Mouse (Mus musculus): ENCODE data around the gene Syce3. TPM values are rescaled to one million over a fixed set of nuclear protein-coding genes. Genes with fewer than 3 reads are reported as not detected.

The Syce3 gene
- total RNA-seq, 2 experiments from 2014 or later = 0.87 TPM; not detected in 1

GRCm38 (mm10) chr15:89426716-89427115 is 16.4 kb upstream of the Syce3 start:
- intact Hi-C loops (cut with DNase I) = no loop called here
- no peak for DNase-seq (ENCODE audit: low spot score in 2 of 2)

- intact Hi-C loops (cut with DNase I) = no loop called here
- DNase-seq (ENCODE audit: low spot score in 2 of 2) = no peak
Observed at GRCm38 (mm10) chr15:89425711-89426121, 15.4 kb upstream of the Syce3 start, which contains the start of gene Cpt1b. TSS of gene Cpt1b (minus strand) at chr15:89425863.

- peak in 1 of 2 experiments; percentile 10 for DNase-seq (ENCODE audit: low spot score in 2 of 2)
- intact Hi-C loops (cut with DNase I) = no loop called here
Observed at GRCm38 (mm10) chr15:89424621-89425020, 14.3 kb upstream of the Syce3 start.

- intact Hi-C loops (cut with DNase I) = no loop called here
- DNase-seq (ENCODE audit: low spot score in 2 of 2) = no peak
Observed at GRCm38 (mm10) chr15:89421938-89422337, 11.6 kb upstream of the Syce3 start.

- DNase-seq (ENCODE audit: low spot score in 2 of 2) = no peak
- intact Hi-C loops (cut with DNase I) = no loop called here
Observed at GRCm38 (mm10) chr15:89415282-89415681, 5.0 kb upstream of the Syce3 start.

- no peak for DNase-seq (ENCODE audit: low spot score in 2 of 2)
- intact Hi-C loops (cut with DNase I) = no loop called here
Observed at GRCm38 (mm10) chr15:89406691-89407090, 3.6 kb downstream of the Syce3 start.

GRCm38 (mm10) chr15:89404831-89405623 is 5.3 kb downstream of the Syce3 start:
- intact Hi-C loops (cut with DNase I) = no loop called here
- DNase-seq (ENCODE audit: low spot score in 2 of 2) = no peak

- intact Hi-C loops (cut with DNase I) = no loop called here
- no peak for DNase-seq (ENCODE audit: low spot score in 2 of 2)
Observed at GRCm38 (mm10) chr15:89402471-89402870, 7.8 kb downstream of the Syce3 start.

- no peak for DNase-seq (ENCODE audit: low spot score in 2 of 2)
- intact Hi-C loops (cut with DNase I) = no loop called here
Observed at GRCm38 (mm10) chr15:89399716-89400115, 10.6 kb downstream of the Syce3 start.

- DNase-seq (ENCODE audit: low spot score in 2 of 2) = no peak
- intact Hi-C loops (cut with DNase I) = no loop called here
Observed at GRCm38 (mm10) chr15:89398146-89398545, 12.2 kb downstream of the Syce3 start.

- intact Hi-C loops (cut with DNase I) = no loop called here
- DNase-seq (ENCODE audit: low spot score in 2 of 2) = no peak
Observed at GRCm38 (mm10) chr15:89396883-89397282, 13.4 kb downstream of the Syce3 start.

GRCm38 (mm10) chr15:89390081-89390480 is 20.2 kb downstream of the Syce3 start:
- intact Hi-C loops (cut with DNase I) = no loop called here
- no peak for DNase-seq (ENCODE audit: low spot score in 2 of 2)

- intact Hi-C loops (cut with DNase I) = no loop called here
- no peak for DNase-seq (ENCODE audit: low spot score in 2 of 2)
Observed at GRCm38 (mm10) chr15:89387127-89387526, 23.2 kb downstream of the Syce3 start.

- DNase-seq (ENCODE audit: low spot score in 2 of 2) = no peak
- intact Hi-C loops (cut with DNase I) = no loop called here
Observed at GRCm38 (mm10) chr15:89384617-89385016, 25.7 kb downstream of the Syce3 start, which contains the start of gene Klhdc7b. TSS of gene Klhdc7b (plus strand) at chr15:89384917.

- intact Hi-C loops (cut with DNase I) = loop anchor here (5.0 kb wide), 1 partner anchor 88 kb away; no protein-coding TSS in a partner anchor
- DNase-seq (ENCODE audit: low spot score in 2 of 2) = no peak
Observed at GRCm38 (mm10) chr15:89379429-89379828, 30.9 kb downstream of the Syce3 start.

- no peak for DNase-seq (ENCODE audit: low spot score in 2 of 2)
- intact Hi-C loops (cut with DNase I) = loop anchor here (5.0 kb wide), 1 partner anchor 88 kb away; no protein-coding TSS in a partner anchor
Observed at GRCm38 (mm10) chr15:89378831-89379401, 31.4 kb downstream of the Syce3 start, which contains the start of gene Odf3b. TSS of gene Odf3b (minus strand) at chr15:89379282.

- no peak for DNase-seq (ENCODE audit: low spot score in 2 of 2)
- intact Hi-C loops (cut with DNase I) = loop anchor here (5.0 kb wide), 1 partner anchor 89 kb away; no protein-coding TSS in a partner anchor
Observed at GRCm38 (mm10) chr15:89377938-89378828, 32.1 kb downstream of the Syce3 start.

GRCm38 (mm10) chr15:89377362-89377761 is 32.9 kb downstream of the Syce3 start:
- intact Hi-C loops (cut with DNase I) = loop anchor here (5.0 kb wide), 1 partner anchor 90 kb away; no protein-coding TSS in a partner anchor
- no peak for DNase-seq (ENCODE audit: low spot score in 2 of 2)

GRCm38 (mm10) chr15:89376957-89377356 is 33.3 kb downstream of the Syce3 start, which contains the start of gene Tymp:
TSS of gene Tymp (minus strand) at chr15:89377039.
- intact Hi-C loops (cut with DNase I) = loop anchor here (5.0 kb wide), 1 partner anchor 90 kb away; no protein-coding TSS in a partner anchor
- DNase-seq (ENCODE audit: low spot score in 2 of 2) = no peak
